Mouse (Mus musculus) stomach, postnatal 0 days (tissue): Measurements from ENCODE around the gene Scn8a. TPM values are rescaled to one million over a fixed set of nuclear protein-coding genes. Genes with fewer than 3 reads are reported as not detected.

ENCODE experiments used
- ATAC-seq: fragments of 200-750 bp; cut with Nextera tagmentation; 2 replicates; pipeline ENCODE4 v1.8.0; 2017; ENCODE audit not compliant: low FRiP score, low TSS enrichment
- DNase-seq: peaks from one replicate; pipeline ENCODE4 v3.0.0-alpha.2; 2016; ENCODE audit warnings: low spot score
- H3K27ac ChIP-seq: fragments of 300-500 bp; sonication (generic); replicated peaks from 2 replicates; pipeline ENCODE4 v1.5.1; 2014; ENCODE audit warnings: mild to moderate bottlenecking, control low read depth
- H3K27me3 ChIP-seq: fragments of 300-500 bp; sonication (generic); 2 replicates; pipeline ENCODE4 v1.6.1; 2014; ENCODE audit warnings: low read length; ENCODE audit not compliant: control insufficient read depth, insufficient read depth
- H3K36me3 ChIP-seq: fragments of 300-500 bp; sonication (generic); 2 replicates; pipeline ENCODE4 v1.6.1; 2014; ENCODE audit warnings: low read length, mixed read lengths; ENCODE audit not compliant: control insufficient read depth, insufficient read depth
- H3K4me1 ChIP-seq: fragments of 300-500 bp; sonication (generic); replicated peaks from 2 replicates; pipeline ENCODE4 v1.6.1; 2014; ENCODE audit warnings: antibody characterized with exemption; ENCODE audit not compliant: control insufficient read depth, insufficient read depth
- H3K4me2 ChIP-seq: fragments of 300-500 bp; sonication (generic); replicated peaks from 2 replicates; pipeline ENCODE4 v1.6.1; 2014; ENCODE audit warnings: low read depth, mild to moderate bottlenecking, control low read depth, moderate library complexity
- H3K4me3 ChIP-seq: fragments of 300-500 bp; sonication (generic); 2 replicates; pipeline ENCODE4 v1.5.1; 2014; ENCODE audit warnings: low read depth, low read length, control low read depth
- H3K9ac ChIP-seq: fragments of 300-500 bp; sonication (generic); 2 replicates; pipeline ENCODE4 v1.6.1; 2014; ENCODE audit warnings: mild to moderate bottlenecking, low read length, control low read depth, mixed read lengths
- H3K9me3 ChIP-seq: fragments of 300-500 bp; sonication (generic); 2 replicates; pipeline ENCODE4 v1.6.1; 2016; ENCODE audit warnings: low read length; ENCODE audit not compliant: control insufficient read depth
- CTCF ChIP-seq: IDR thresholded peaks from 2 replicates; pipeline ENCODE4 v1.5.1; 2016; ENCODE audit warnings: antibody characterized with exemption, low read depth, mild to moderate bottlenecking, moderate library complexity
- EP300 ChIP-seq: optimal IDR thresholded peaks from 2 replicates; pipeline ENCODE3; 2016; ENCODE audit warnings: antibody characterized with exemption
- WGBS: fragments of 180-500 bp; shearing (Covaris S2); extraction: QIAGEN DNeasy Blood & Tissue Kit; methylation state at CpG from one replicate; pipeline ENCODE4 v1.1.7; 2014; 5-methylcytosine and 5-hydroxymethylcytosine counted together
- polyA plus RNA-seq: library from polyadenylated mRNA; unstranded; fragments of >200 nt; fragmentation: Nextera tagmentation; extraction: Ambion mirVana; gene quantifications from 2 replicates; pipeline ENCODE4 v1.2.1, GENCODE M21; 2015

Scn8a gene
- polyA plus RNA-seq, 1 experiment from 2014 or later: 0.61 TPM

DNA sequence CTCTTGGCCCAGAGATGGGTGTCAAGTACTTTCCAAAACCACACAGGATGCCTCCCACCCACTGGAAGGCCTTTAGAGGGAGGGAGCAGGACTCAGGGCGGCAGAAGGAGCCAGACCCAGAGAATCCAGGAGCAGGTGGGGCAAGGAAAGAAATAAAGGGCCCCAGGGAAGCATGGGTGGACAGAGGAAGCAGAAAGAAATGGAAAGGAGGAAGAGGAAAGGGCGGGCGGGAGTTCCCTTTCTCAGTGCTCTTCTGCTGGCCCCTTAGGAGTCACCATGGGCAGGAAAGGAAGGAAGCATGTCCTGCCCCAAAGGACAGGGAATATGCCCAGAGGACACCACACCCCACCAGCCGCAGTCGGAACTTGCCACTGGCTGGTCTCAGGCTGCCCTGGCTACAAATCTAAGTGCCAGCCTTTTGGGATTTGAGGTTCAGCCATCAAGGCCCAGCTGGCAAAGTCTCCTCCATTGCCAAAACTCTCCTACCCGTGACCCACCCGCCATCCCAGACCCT is 211.4 kb downstream of the Scn8a start:
- Histone ChIP-seq H3K36me3 (no peaks in the 10 kb centered on the region), H3K4me3 (no peak overlapping the region), H3K9me3 (no peaks in the 10 kb centered on the region), H3K27ac (no peak overlapping the region), H3K27me3 (no peaks in the 10 kb centered on the region), H3K9ac (no peak overlapping the region), H3K4me1 (no peaks in the 10 kb centered on the region), H3K4me2 (no peak overlapping the region)
- ATAC-seq: no peak
- TF ChIP-seq CTCF: no peak
- 82% methylated on average over 7 of the region's 7 CpGs for whole genome bisulfite sequencing
- no peak for DNase-seq

DNA sequence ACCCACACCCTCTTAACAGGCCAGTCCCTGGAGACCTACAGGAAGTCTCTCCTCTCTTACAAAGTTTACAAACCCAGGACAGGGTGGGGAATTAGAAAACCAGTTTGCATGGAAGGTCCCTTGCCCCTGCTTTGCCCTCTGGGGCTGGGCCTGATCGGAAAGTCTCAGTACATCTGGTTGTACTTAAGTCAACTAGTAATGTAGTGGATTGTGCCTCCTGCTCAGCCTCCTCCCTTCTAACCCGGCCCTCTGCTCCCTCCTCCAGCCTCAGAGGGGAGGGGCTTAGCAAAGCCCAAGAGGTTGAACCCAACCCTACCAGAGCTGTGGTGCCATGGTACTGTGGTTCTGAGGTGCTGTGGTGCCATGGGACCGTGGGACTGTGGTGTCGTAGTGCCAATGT is 212.6 kb downstream of the Scn8a start:
- Histone ChIP-seq H3K4me2 (no peak overlapping the region), H3K27ac (no peak overlapping the region), H3K9me3 (no peaks in the 10 kb centered on the region), H3K9ac (no peak overlapping the region), H3K4me1 (no peaks in the 10 kb centered on the region), H3K4me3 (no peak overlapping the region), H3K36me3 (no peaks in the 10 kb centered on the region), H3K27me3 (no peaks in the 10 kb centered on the region)
- DNase-seq: no peak
- no peak for ATAC-seq
- 48% methylated on average over 4 of the region's 4 CpGs for WGBS
- TF ChIP-seq EP300: no peak
- no peak for TF ChIP-seq CTCF

DNA sequence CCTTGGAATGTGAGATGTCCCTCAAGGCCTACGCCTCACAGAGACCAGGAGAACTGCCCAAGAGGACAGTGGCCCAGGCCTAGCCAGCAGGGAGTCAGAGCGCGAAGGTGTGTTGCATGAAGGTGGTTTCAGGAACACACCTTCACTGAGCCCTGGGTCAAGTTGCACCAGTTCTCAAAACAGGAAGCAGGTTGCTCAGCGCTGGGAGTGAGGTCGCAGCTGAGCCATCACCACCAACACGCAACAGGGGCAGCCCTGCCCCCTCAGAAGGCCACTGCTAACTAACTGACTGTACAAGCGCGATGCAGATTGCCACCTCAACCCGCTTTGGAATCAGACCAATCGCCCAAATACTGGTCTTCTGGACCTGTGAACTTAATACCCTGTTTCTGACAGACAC is 214.8 kb downstream of the Scn8a start:
- peak; percentile 22; the same call in 1 of the 2 replicates for ATAC-seq
- no peaks in the 10 kb centered on the region for H3K9me3 ChIP-seq
- WGBS: 66% methylated on average over 10 of the region's 10 CpGs
- TF ChIP-seq EP300 (no peak), CTCF (no peak)
- no peak for DNase-seq
- no peak overlapping the region for H3K27ac ChIP-seq
- no peak overlapping the region for H3K4me3 ChIP-seq
- H3K4me1 ChIP-seq: no peaks in the 10 kb centered on the region
- no peaks in the 10 kb centered on the region for H3K27me3 ChIP-seq
- no peaks in the 10 kb centered on the region for H3K36me3 ChIP-seq
- no peak overlapping the region for H3K9ac ChIP-seq
- no peak overlapping the region for H3K4me2 ChIP-seq

DNA sequence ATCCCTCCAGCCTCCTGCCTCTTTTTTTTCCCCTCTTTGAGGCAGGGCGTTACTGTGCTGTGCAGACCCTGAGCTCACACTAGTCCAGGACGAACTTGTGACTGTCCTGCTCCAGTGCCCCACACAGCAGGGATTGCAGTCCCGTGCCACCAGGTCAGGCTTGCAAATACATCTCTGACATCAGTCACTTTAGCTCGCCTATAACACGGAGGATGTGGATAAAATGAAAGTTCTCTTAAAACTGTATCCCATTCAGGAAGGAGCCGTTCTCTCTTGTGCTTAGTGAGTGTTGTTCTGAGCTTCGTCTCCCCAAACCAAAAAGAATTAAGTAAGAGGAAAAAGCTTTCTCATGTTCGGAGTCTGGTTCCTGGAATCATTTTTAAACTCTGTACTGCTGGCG is 216.8 kb downstream of the Scn8a start:
- no peak overlapping the region for H3K4me3 ChIP-seq
- no peak overlapping the region for H3K27ac ChIP-seq
- no peak for TF ChIP-seq EP300
- no peak for TF ChIP-seq CTCF
- WGBS: 58% methylated on average over 9 of the region's 9 CpGs
- H3K27me3 ChIP-seq: no peaks in the 10 kb centered on the region
- H3K4me2 ChIP-seq: no peak overlapping the region
- no peak overlapping the region for H3K9ac ChIP-seq
- no peak for ATAC-seq
- H3K9me3 ChIP-seq: no peaks in the 10 kb centered on the region
- DNase-seq: no peak
- no peaks in the 10 kb centered on the region for H3K36me3 ChIP-seq
- H3K4me1 ChIP-seq: no peaks in the 10 kb centered on the region

DNA sequence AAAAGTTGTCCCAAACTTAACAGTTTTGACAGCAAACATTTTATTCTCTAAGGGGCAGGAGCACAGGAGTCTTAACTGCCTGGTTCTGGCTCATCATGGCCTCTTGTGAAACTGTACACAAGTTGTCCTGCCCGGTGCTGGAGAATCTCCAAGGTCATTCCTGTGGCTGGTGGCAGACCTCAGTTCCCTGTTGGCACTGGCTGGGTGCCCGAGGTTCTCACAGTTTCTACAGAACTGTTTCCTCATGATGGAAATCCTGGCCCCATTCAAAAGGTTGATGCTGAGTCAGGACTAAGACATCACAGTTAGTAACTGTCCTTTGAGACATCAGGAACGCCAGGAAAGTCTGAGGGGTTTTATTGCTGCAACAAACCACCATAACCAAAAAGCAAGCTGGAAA is 217.3 kb downstream of the Scn8a start:
- no peak for ATAC-seq
- no peak for TF ChIP-seq CTCF
- TF ChIP-seq EP300: no peak
- Histone ChIP-seq H3K4me2 (no peak overlapping the region), H3K9ac (no peak overlapping the region), H3K27me3 (no peaks in the 10 kb centered on the region), H3K36me3 (no peaks in the 10 kb centered on the region), H3K27ac (no peak overlapping the region), H3K9me3 (no peaks in the 10 kb centered on the region), H3K4me1 (no peaks in the 10 kb centered on the region), H3K4me3 (no peak overlapping the region)
- no peak for DNase-seq
- 53% methylated on average over 3 of the region's 3 CpGs for WGBS

DNA sequence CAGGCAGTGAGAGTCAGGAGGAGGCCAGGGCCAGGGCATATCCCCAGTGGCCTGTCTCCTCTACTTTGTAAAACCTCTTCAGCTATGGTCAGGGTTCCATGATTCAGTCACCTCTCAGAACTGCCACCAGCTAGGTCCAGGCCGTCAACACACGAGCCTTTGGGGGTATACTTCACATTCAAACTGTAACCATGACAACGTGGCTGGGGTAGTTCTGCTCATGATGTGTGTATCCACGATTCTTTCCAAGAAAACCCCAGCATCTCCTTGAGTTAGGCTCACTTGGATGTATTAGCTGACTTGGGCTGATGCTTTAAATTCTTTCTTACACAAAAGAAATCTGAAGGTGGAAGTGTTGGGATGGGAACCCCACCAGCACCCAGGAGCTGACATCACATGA is 218.6 kb downstream of the Scn8a start:
- H3K4me1 ChIP-seq: 0 out of 2 replicates have a peak, but pooled peaks cover 2% of the 10 kb centered on the region
- no peak overlapping the region for H3K4me2 ChIP-seq
- no peak overlapping the region for H3K9ac ChIP-seq
- H3K9me3 ChIP-seq: no peaks in the 10 kb centered on the region
- ATAC-seq (no peak), DNase-seq (no peak)
- 67% methylated on average over 4 of the region's 4 CpGs for WGBS
- H3K4me3 ChIP-seq: no peak overlapping the region
- H3K36me3 ChIP-seq: no peaks in the 10 kb centered on the region
- TF ChIP-seq CTCF (no peak), EP300 (no peak)
- no peak overlapping the region for H3K27ac ChIP-seq
- no peaks in the 10 kb centered on the region for H3K27me3 ChIP-seq
